Mouse (Mus musculus) kidney, postnatal 36 days (tissue): ENCODE results near the gene Prkcb.

Experiments used
- DNase-seq, 2 experiments: peaks; one replicate each; pipeline ENCODE4 v3.0.0; 2021 to 2022; ENCODE audit warnings: mixed read lengths in 2 of 2

Prkcb gene

GRCm38 (mm10) chr7:122290771-122291170 is 2.2 kb downstream of the Prkcb start:
- DNase-seq: no peak

GRCm38 (mm10) chr7:122292151-122292550 is 3.6 kb downstream of the Prkcb start:
- DNase-seq: no peak

- no peak for DNase-seq
Measured at GRCm38 (mm10) chr7:122294111-122294510, 5.6 kb downstream of the Prkcb start.

GRCm38 (mm10) chr7:122295363-122295762 is 6.8 kb downstream of the Prkcb start:
- no peak for DNase-seq

GRCm38 (mm10) chr7:122296331-122296730 is 7.8 kb downstream of the Prkcb start:
- no peak for DNase-seq

- DNase-seq: no peak
Measured at GRCm38 (mm10) chr7:122296805-122297204, 8.3 kb downstream of the Prkcb start.

- DNase-seq: no peak
Measured at GRCm38 (mm10) chr7:122297627-122298026, 9.1 kb downstream of the Prkcb start.

GRCm38 (mm10) chr7:122298715-122299114 is 10.2 kb downstream of the Prkcb start:
- DNase-seq: no peak

GRCm38 (mm10) chr7:122300538-122300937 is 12.0 kb downstream of the Prkcb start:
- DNase-seq: no peak

GRCm38 (mm10) chr7:122302538-122302937 is 14.0 kb downstream of the Prkcb start:
- no peak for DNase-seq

GRCm38 (mm10) chr7:122303988-122304387 is 15.4 kb downstream of the Prkcb start:
- no peak for DNase-seq

GRCm38 (mm10) chr7:122304521-122304920 is 16.0 kb downstream of the Prkcb start:
- no peak for DNase-seq

GRCm38 (mm10) chr7:122307241-122307640 is 18.7 kb downstream of the Prkcb start:
- no peak for DNase-seq

GRCm38 (mm10) chr7:122308661-122309060 is 20.1 kb downstream of the Prkcb start:
- DNase-seq: no peak

- no peak for DNase-seq
Measured at GRCm38 (mm10) chr7:122309909-122310725, 21.6 kb downstream of the Prkcb start.

- DNase-seq: no peak
Measured at GRCm38 (mm10) chr7:122310726-122311018, 22.1 kb downstream of the Prkcb start.

- no peak for DNase-seq
Measured at GRCm38 (mm10) chr7:122313690-122314477, 25.3 kb downstream of the Prkcb start.

- DNase-seq: no peak
Measured at GRCm38 (mm10) chr7:122315720-122316331, 27.3 kb downstream of the Prkcb start.

- DNase-seq: no peak
Measured at GRCm38 (mm10) chr7:122316681-122317080, 28.1 kb downstream of the Prkcb start.

- no peak for DNase-seq
Measured at GRCm38 (mm10) chr7:122317485-122317884, 28.9 kb downstream of the Prkcb start.

- DNase-seq: no peak
Measured at GRCm38 (mm10) chr7:122319566-122319965, 31.0 kb downstream of the Prkcb start.

GRCm38 (mm10) chr7:122320843-122321544 is 32.4 kb downstream of the Prkcb start:
- DNase-seq: no peak

- no peak for DNase-seq
Measured at GRCm38 (mm10) chr7:122322038-122322690, 33.6 kb downstream of the Prkcb start.
